Comparison of ENCODE assay signal across 10 mouse cellular contexts in the genomic region with DNA sequence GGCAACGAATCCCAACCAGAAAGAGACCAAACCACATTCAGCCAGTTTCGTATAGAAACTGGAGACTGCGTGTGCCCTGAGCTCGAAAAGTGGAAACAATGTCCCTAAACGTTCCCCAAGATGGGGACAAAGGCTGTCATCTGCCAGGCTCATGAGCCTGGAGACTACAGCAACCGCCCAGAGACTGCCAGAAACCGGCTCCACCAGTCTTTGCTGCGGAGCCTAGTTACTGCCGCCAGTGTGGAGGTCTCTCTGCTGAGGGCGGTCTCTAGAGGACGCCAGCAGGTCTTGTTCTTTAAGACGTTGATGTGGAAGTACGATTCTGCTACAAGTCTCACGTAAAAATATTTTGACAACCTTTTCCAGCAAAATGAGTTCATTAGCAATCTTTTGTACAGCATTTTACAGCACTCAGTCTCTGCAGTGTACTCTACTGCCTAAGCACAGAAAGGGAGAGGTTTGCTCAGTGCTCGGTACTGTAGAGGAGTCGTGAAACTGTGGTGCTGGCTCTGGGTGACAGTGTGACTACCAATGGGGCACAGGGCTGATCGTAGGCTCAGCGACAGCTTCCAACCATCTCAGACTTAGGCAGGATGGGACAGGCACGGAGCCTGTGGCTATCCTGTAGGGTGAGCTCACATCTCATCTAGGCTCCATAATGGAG. TPM values are rescaled to one million over a fixed set of nuclear protein-coding genes. Genes with fewer than 3 reads are reported as not detected.
DNase-seq lines count a peak whose midpoint lies in the region; ATAC-seq and TF ChIP-seq lines count a peak whose summit lies in the region.
"Had no signal": no experiment of that assay in that cellular context is flagged by ENCODE, and none has a peak within 500 bp of the region (broad histone marks: within the 10 kb centered on the region; RNA-seq: fewer than 3 reads in every experiment).

No protein-coding gene starts in this region.

- H3K4me2 ChIP-seq in forebrain, embryonic 16.5 days (ENCODE audit: low read length): peak overlapping the region; percentile 31; the same call in 1 of the 2 replicates
- H3K4me2 ChIP-seq in midbrain, embryonic 11.5 days: peak overlapping the region; percentile 15; the same call in 1 of the 2 replicates

- WGBS in forebrain, embryonic 16.5 days: 8% methylated on average over 19 of the region's 19 CpGs
- 16% methylated on average over 19 of the region's 19 CpGs for WGBS in midbrain, embryonic 11.5 days

- peaks cover 19% of the 10 kb centered on the region for H3K4me1 ChIP-seq in forebrain, embryonic 16.5 days (replicated peaks; ENCODE audit: control insufficient read depth, insufficient read depth, low read length)
- peaks cover 6% of the 10 kb centered on the region; the same call in 1 of the 2 replicates for H3K4me1 ChIP-seq in midbrain, embryonic 11.5 days (ENCODE audit: control insufficient read depth, insufficient read depth, low read length)

- H3K27me3 ChIP-seq in forebrain, embryonic 16.5 days (replicated peaks; ENCODE audit: control insufficient read depth, insufficient read depth, low read length): peaks cover 31% of the 10 kb centered on the region
- H3K27me3 ChIP-seq in midbrain, embryonic 11.5 days (ENCODE audit: control insufficient read depth, insufficient read depth, low read length): peaks cover 21% of the 10 kb centered on the region

- TF ChIP-seq CTCF in brain, embryonic 14.5 days (IDR thresholded peaks at IDR 0.05; ENCODE audit: borderline replicate concordance, extremely low read depth, insufficient read depth, insufficient read length): no peak

- no peaks in the 10 kb centered on the region for H3K9me3 ChIP-seq in forebrain, embryonic 16.5 days (ENCODE audit: control insufficient read depth, low read length)
- no peaks in the 10 kb centered on the region for H3K9me3 ChIP-seq in midbrain, embryonic 11.5 days (ENCODE audit: control insufficient read depth, low read length)

- H3K27ac ChIP-seq in forebrain, embryonic 16.5 days (ENCODE audit: low read length): no peak overlapping the region
- H3K27ac ChIP-seq in midbrain, embryonic 11.5 days (ENCODE audit: low read depth, low read length): no peak overlapping the region

- no peak overlapping the region for H3K9ac ChIP-seq in forebrain, embryonic 16.5 days (replicated peaks; ENCODE audit: low read depth, low read length)
- no peak overlapping the region for H3K9ac ChIP-seq in midbrain, embryonic 11.5 days (ENCODE audit: low read length)

- ATAC-seq in forebrain, embryonic 16.5 days: peak; percentile 49
- ATAC-seq in midbrain, embryonic 11.5 days (ENCODE audit: low FRiP score): no peak

- TF ChIP-seq POLR2A in brain, embryonic 14.5 days (IDR thresholded peaks at IDR 0.05; ENCODE audit: borderline replicate concordance, extremely low read depth, insufficient read depth, insufficient read length, poor library complexity, severe bottlenecking): no peak

- peak; percentile 40 to 53 for DNase-seq in kidney, postnatal 4 days
- no peak for DNase-seq in kidney, adult 8-10 months
- DNase-seq in brain, embryonic 14.5 days (ENCODE audit: low read depth): peak; percentile 66
- peak; percentile 92 for DNase-seq in midbrain, embryonic 11.5 days (ENCODE audit: low spot score, missing footprints)
- no peak for DNase-seq in adrenal gland, postnatal 14 days
- no peak for DNase-seq in T-cell, adult 2 months (ENCODE audit: low spot score)
- DNase-seq in spleen, adult 12 weeks (ENCODE audit: low spot score): no peak
- DNase-seq: lung, postnatal 10 days; thymus, adult 18-20 months had no signal

- peak overlapping the region; percentile 12; the same call in 1 of the 2 replicates for H3K4me3 ChIP-seq in forebrain, embryonic 16.5 days (replicated peaks; ENCODE audit: low read length)
- H3K4me3 ChIP-seq in midbrain, embryonic 11.5 days (ENCODE audit: low read depth, low read length): no peak overlapping the region

- no peaks in the 10 kb centered on the region for H3K36me3 ChIP-seq in forebrain, embryonic 16.5 days (ENCODE audit: control insufficient read depth, insufficient read depth)
- no peaks in the 10 kb centered on the region for H3K36me3 ChIP-seq in midbrain, embryonic 11.5 days (ENCODE audit: control insufficient read depth, insufficient read depth, low read length)

RNA-seq across cellular contexts. Expression of gene Adra1d, which starts 15.2 kb away (rescaled TPM):
- polyA plus RNA-seq in brain, embryonic 14.5 days (2012; rRNA removed): 0.26 and 0.48 TPM in 2 replicates
- 0.10 TPM in 1 of 2 replicates, not detected in the other for polyA plus RNA-seq in forebrain, embryonic 16.5 days (2015; fragmentation: Nextera tagmentation; extraction: Ambion mirVana)
- polyA plus RNA-seq in midbrain, embryonic 11.5 days (2014; fragmentation: Nextera tagmentation; extraction: Ambion mirVana): 0.19 and 0.34 TPM in 2 replicates
- total RNA-seq in adrenal gland, postnatal 14 days (2021): 16.9 and 22.4 TPM in 2 replicates

RNA-seq across cellular contexts. Expression of gene Smox, which starts 55.6 kb away (rescaled TPM):
- 58.3 and 69.6 TPM in 2 replicates for polyA plus RNA-seq in brain, embryonic 14.5 days (2012; rRNA removed)
- 56.2 and 57.2 TPM in 2 replicates for polyA plus RNA-seq in forebrain, embryonic 16.5 days (2015; fragmentation: Nextera tagmentation; extraction: Ambion mirVana)
- polyA plus RNA-seq in midbrain, embryonic 11.5 days (2014; fragmentation: Nextera tagmentation; extraction: Ambion mirVana): 26.2 and 26.9 TPM in 2 replicates
- total RNA-seq in adrenal gland, postnatal 14 days (2021): 21.8 and 25.1 TPM in 2 replicates

Comparison
In these comparisons a context has a peak if more than half of its experiments do, and no peak if none do; other contexts are left out.
1. DNase-seq: peak in kidney, postnatal 4 days (2 of 2), brain, embryonic 14.5 days (single experiment) and midbrain, embryonic 11.5 days (single experiment); none in kidney, adult 8-10 months (0 of 2), adrenal gland, postnatal 14 days (single experiment), T-cell, adult 2 months (single experiment) and spleen, adult 12 weeks (single experiment).